Mouse (Mus musculus): ENCODE measurements around the gene Vmn1r42. TPM values are rescaled to one million over a fixed set of nuclear protein-coding genes. Genes with fewer than 3 reads are reported as not detected.

Gene Vmn1r42
- polyA plus RNA-seq, 1 experiment from 2014 or later = not detected

- H3K9me3 ChIP-seq (ENCODE audit: control insufficient read depth, low read length) = peaks cover 6% of the 10 kb centered on the region; the same call in 1 of the 2 replicates
- no peak overlapping the region for H3K4me3 ChIP-seq (ENCODE audit: control insufficient read depth in 1 of 2, insufficient read depth in 1 of 2, low read depth in 1 of 2, low read length in 2 of 2)
- no peak for ATAC-seq (ENCODE audit: insufficient number of reproducible peaks, insufficient read depth, low FRiP score, low read depth)
- H3K4me1 ChIP-seq (ENCODE audit: control insufficient read depth in 2 of 2, insufficient read depth in 2 of 2, low read length in 2 of 2) = no peaks in the 10 kb centered on the region
- 75% methylated on average over 2 of the region's 2 CpGs for WGBS
- no peak overlapping the region for H3K9ac ChIP-seq (ENCODE audit: low read length)
- no peaks in the 10 kb centered on the region for H3K36me3 ChIP-seq (ENCODE audit: control insufficient read depth, insufficient read depth, low read length)
- H3K4me2 ChIP-seq (ENCODE audit: low read length) = no peak overlapping the region
- no peaks in the 10 kb centered on the region for H3K27me3 ChIP-seq (ENCODE audit: control insufficient read depth, insufficient read depth, low read length)
- H3K27ac ChIP-seq (replicated peaks in 1 of 2; ENCODE audit: control insufficient read depth in 1 of 2, insufficient read depth in 1 of 2, low read depth in 2 of 2, low read length in 2 of 2) = no peak overlapping the region
Observed at GRCm38 (mm10) chr6:89859839-89860238, 16.4 kb downstream of the Vmn1r42 start.

GRCm38 (mm10) chr6:89857552-89857951 lies 18.7 kb downstream of the Vmn1r42 start:
- ATAC-seq (ENCODE audit: insufficient number of reproducible peaks, insufficient read depth, low FRiP score, low read depth) = no peak
- 67% methylated on average over 3 of the region's 3 CpGs for WGBS

More at GRCm38 (mm10) chr6:89857552-89857951, 18.7 kb downstream of the Vmn1r42 start:
- Histone ChIP-seq H3K27ac (replicated peaks in 1 of 2; ENCODE audit: control insufficient read depth in 1 of 2, insufficient read depth in 1 of 2, low read depth in 2 of 2, low read length in 2 of 2) (no peak overlapping the region), H3K9ac (ENCODE audit: low read length) (no peak overlapping the region), H3K36me3 (ENCODE audit: control insufficient read depth, insufficient read depth, low read length) (no peaks in the 10 kb centered on the region), H3K4me2 (ENCODE audit: low read length) (no peak overlapping the region), H3K4me1 (ENCODE audit: control insufficient read depth in 2 of 2, insufficient read depth in 2 of 2, low read length in 2 of 2) (no peaks in the 10 kb centered on the region), H3K27me3 (ENCODE audit: control insufficient read depth, insufficient read depth, low read length) (no peaks in the 10 kb centered on the region), H3K9me3 (ENCODE audit: control insufficient read depth, low read length) (0 out of 2 replicates have a peak, but pooled peaks cover 4% of the 10 kb centered on the region), H3K4me3 (ENCODE audit: control insufficient read depth in 1 of 2, insufficient read depth in 1 of 2, low read depth in 1 of 2, low read length in 2 of 2) (no peak overlapping the region)

Other genes with a start within 250 kb of the Vmn1r42 start
- gene Txnrd3, start 232.4 kb downstream of the Vmn1r42 start, polyA plus RNA-seq (2014; fragmentation: Nextera tagmentation; extraction: Ambion mirVana) = 14.3 and 15.4 TPM in 2 replicates
- gene Vmn1r40, start 168.9 kb downstream of the Vmn1r42 start, polyA plus RNA-seq (2014; fragmentation: Nextera tagmentation; extraction: Ambion mirVana) = not detected in 2 replicates
- gene Vmn1r41, start 135.6 kb downstream of the Vmn1r42 start, polyA plus RNA-seq (2014; fragmentation: Nextera tagmentation; extraction: Ambion mirVana) = not detected in 2 replicates
- not detected in 2 replicates for gene Vmn1r43, start within 50 bp of the Vmn1r42 start, polyA plus RNA-seq (2014; fragmentation: Nextera tagmentation; extraction: Ambion mirVana)
- not detected in 2 replicates for gene Vmn1r44, start 7.2 kb upstream of the Vmn1r42 start, polyA plus RNA-seq (2014; fragmentation: Nextera tagmentation; extraction: Ambion mirVana)
- gene Vmn1r45, start 64.2 kb upstream of the Vmn1r42 start, polyA plus RNA-seq (2014; fragmentation: Nextera tagmentation; extraction: Ambion mirVana) = not detected in 2 replicates
- not detected in 2 replicates for gene Vmn1r46, start 92.9 kb upstream of the Vmn1r42 start, polyA plus RNA-seq (2014; fragmentation: Nextera tagmentation; extraction: Ambion mirVana)
- gene Vmn1r47, start 139.7 kb upstream of the Vmn1r42 start, polyA plus RNA-seq (2014; fragmentation: Nextera tagmentation; extraction: Ambion mirVana) = not detected in 2 replicates
- not detected in 2 replicates for gene Vmn1r48, start 160.4 kb upstream of the Vmn1r42 start, polyA plus RNA-seq (2014; fragmentation: Nextera tagmentation; extraction: Ambion mirVana)
- gene Vmn1r49, start 202.1 kb upstream of the Vmn1r42 start, polyA plus RNA-seq (2014; fragmentation: Nextera tagmentation; extraction: Ambion mirVana) = not detected in 2 replicates
- gene Vmn1r50, start 225.0 kb upstream of the Vmn1r42 start, polyA plus RNA-seq (2014; fragmentation: Nextera tagmentation; extraction: Ambion mirVana) = not detected in 2 replicates
- gene Vmn1r51, start 246.2 kb upstream of the Vmn1r42 start, polyA plus RNA-seq (2014; fragmentation: Nextera tagmentation; extraction: Ambion mirVana) = not detected in 2 replicates

Data from heart, embryonic 14.5 days (tissue).